Mouse (Mus musculus): Measurements from ENCODE around the gene Pop7. TPM values are rescaled to one million over a fixed set of nuclear protein-coding genes. Genes with fewer than 3 reads are reported as not detected.

Gene Pop7
- 10 to 100 TPM; 33.8 to 35.1 TPM for total RNA-seq (2021)
- long read RNA-seq, experiment 1, transcript Pop7-201 (2 exons, 881 nt), result major isoform, 9 of 15 reads
- long read RNA-seq, experiment 1, transcript Pop7-202 (1 exons, 988 nt), result minor isoform, 6 of 15 reads
- long read RNA-seq, experiment 1, partial matches to known transcripts, result 0 of 15 reads
- long read RNA-seq, experiment 1, other reads (novel, unspliced or antisense), result 0 of 15 reads
- long read RNA-seq, experiment 2, transcript Pop7-201 (2 exons, 881 nt), result major isoform, 18 of 24 reads
- long read RNA-seq, experiment 2, transcript Pop7-202 (1 exons, 988 nt), result minor isoform, 6 of 24 reads
- long read RNA-seq, experiment 2, partial matches to known transcripts, result 0 of 24 reads
- long read RNA-seq, experiment 2, other reads (novel, unspliced or antisense), result 0 of 24 reads

GRCm38 (mm10) chr5:137501709-137502666 lies at the start of gene Pop7:
Pop7 (minus strand) TSS chr5:137502518.
- peak; percentile 99 to 100 for DNase-seq (ENCODE audit: low spot score in 2 of 2)
- TF ChIP-seq CTCF (conservative IDR thresholded peaks at IDR 0.05), result peak; percentile 91
- peak within 1 kb of the TSS; percentile 100 for H3K27ac ChIP-seq
- H3K4me3 ChIP-seq, result peak within 1 kb of the TSS; percentile 84

- TF ChIP-seq CTCF (conservative IDR thresholded peaks at IDR 0.05), result peak; percentile 73
- no peak overlapping the region for H3K27ac ChIP-seq
- no peak for DNase-seq (ENCODE audit: low spot score in 2 of 2)
- no peak overlapping the region for H3K4me3 ChIP-seq
Measured at GRCm38 (mm10) chr5:137551119-137551518, 48.8 kb upstream of the Pop7 start.

- DNase-seq (ENCODE audit: low spot score in 2 of 2), result no peak
- H3K27ac ChIP-seq, result no peak overlapping the region
- no peak overlapping the region for H3K4me3 ChIP-seq
- no peak for TF ChIP-seq CTCF (conservative IDR thresholded peaks at IDR 0.05)
Measured at GRCm38 (mm10) chr5:137549840-137550239, 47.5 kb upstream of the Pop7 start.

- Histone ChIP-seq H3K27ac (no peak overlapping the region), H3K4me3 (no peak overlapping the region)
- TF ChIP-seq CTCF (conservative IDR thresholded peaks at IDR 0.05), result no peak
- no peak for DNase-seq (ENCODE audit: low spot score in 2 of 2)
Measured at GRCm38 (mm10) chr5:137545596-137545995, 43.3 kb upstream of the Pop7 start.

GRCm38 (mm10) chr5:137544926-137545325 lies 42.6 kb upstream of the Pop7 start:
- Histone ChIP-seq H3K4me3 (no peak overlapping the region), H3K27ac (no peak overlapping the region)
- TF ChIP-seq CTCF (conservative IDR thresholded peaks at IDR 0.05), result no peak
- no peak for DNase-seq (ENCODE audit: low spot score in 2 of 2)

GRCm38 (mm10) chr5:137541768-137542540 lies 39.6 kb upstream of the Pop7 start:
- Histone ChIP-seq H3K4me3 (no peak overlapping the region), H3K27ac (no peak overlapping the region)
- TF ChIP-seq CTCF (conservative IDR thresholded peaks at IDR 0.05), result no peak
- no peak for DNase-seq (ENCODE audit: low spot score in 2 of 2)

- no peak for TF ChIP-seq CTCF (conservative IDR thresholded peaks at IDR 0.05)
- H3K27ac ChIP-seq, result no peak overlapping the region
- DNase-seq (ENCODE audit: low spot score in 2 of 2), result no peak
- H3K4me3 ChIP-seq, result no peak overlapping the region
Measured at GRCm38 (mm10) chr5:137540991-137541390, 38.7 kb upstream of the Pop7 start.

GRCm38 (mm10) chr5:137539291-137539801 lies 37.0 kb upstream of the Pop7 start:
- Histone ChIP-seq H3K4me3 (no peak overlapping the region), H3K27ac (no peak overlapping the region; the same call in 1 of the 2 replicates)
- DNase-seq (ENCODE audit: low spot score in 2 of 2), result no peak
- TF ChIP-seq CTCF (conservative IDR thresholded peaks at IDR 0.05), result no peak

GRCm38 (mm10) chr5:137537461-137537860 lies 35.1 kb upstream of the Pop7 start:
- H3K27ac ChIP-seq, result no peak overlapping the region
- no peak for TF ChIP-seq CTCF (conservative IDR thresholded peaks at IDR 0.05)
- DNase-seq (ENCODE audit: low spot score in 2 of 2), result no peak
- no peak overlapping the region for H3K4me3 ChIP-seq

- DNase-seq (ENCODE audit: low spot score in 2 of 2), result no peak
- Histone ChIP-seq H3K27ac (no peak overlapping the region), H3K4me3 (no peak overlapping the region)
- TF ChIP-seq CTCF (conservative IDR thresholded peaks at IDR 0.05), result no peak
Measured at GRCm38 (mm10) chr5:137535318-137535717, 33.0 kb upstream of the Pop7 start.

GRCm38 (mm10) chr5:137534762-137535161 lies 32.4 kb upstream of the Pop7 start:
- DNase-seq (ENCODE audit: low spot score in 2 of 2), result no peak
- Histone ChIP-seq H3K27ac (no peak overlapping the region), H3K4me3 (no peak overlapping the region)
- TF ChIP-seq CTCF (conservative IDR thresholded peaks at IDR 0.05), result no peak

GRCm38 (mm10) chr5:137533117-137533827 lies 31.0 kb upstream of the Pop7 start, which contains the start of the genes Epo and Gnb2:
Epo (minus strand) TSS chr5:137533242.
Gnb2 (minus strand) TSS chr5:137533510.
- TF ChIP-seq CTCF (conservative IDR thresholded peaks at IDR 0.05), result no peak
- H3K27ac ChIP-seq, result peak within 1 kb of the TSS; percentile 100
- peak; percentile 97 for DNase-seq (ENCODE audit: low spot score in 2 of 2)
- H3K4me3 ChIP-seq, result peak within 1 kb of the TSS; percentile 95

All from layer of hippocampus, adult 2 months (tissue).